Mouse (Mus musculus): ENCODE results near the gene Gm20806. TPM values are rescaled to one million over a fixed set of nuclear protein-coding genes. Genes with fewer than 3 reads are reported as not detected.

Gene Gm20806
- polyA plus RNA-seq (2017; shearing (Covaris generic)) = not detected

DNA sequence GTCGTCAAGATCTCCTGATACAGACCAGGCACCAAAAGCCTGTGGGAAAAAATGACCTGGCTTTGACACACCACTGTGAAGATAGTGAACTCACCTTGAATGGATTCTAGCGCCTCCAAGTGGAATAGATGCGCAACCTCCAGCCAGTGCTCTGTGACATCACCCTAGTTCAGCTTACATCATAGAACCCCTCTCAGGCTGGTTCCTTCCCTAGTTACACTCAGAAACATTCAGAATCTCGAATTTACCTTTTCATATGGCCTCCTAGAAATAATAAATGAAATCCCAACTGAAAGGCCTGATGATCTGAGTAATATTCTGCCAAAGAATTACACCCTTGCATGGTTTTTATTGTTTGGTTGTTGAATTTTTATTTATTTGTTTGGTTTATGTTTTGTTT is at the start of gene Gm20806:
TSS of gene Gm20806 (minus strand) at position 101 of the 400 bp plus-strand sequence.

Data from effector memory CD4-positive, alpha-beta T cell, adult 7 months (primary cell).